ENCODE assay signal across 15 mouse cellular contexts in genomic region chr1:72780720-72781119, GRCm38 (mm10). TPM values are rescaled to one million over a fixed set of nuclear protein-coding genes. Genes with fewer than 3 reads are reported as not detected.
DNase-seq lines count a peak whose midpoint lies in the region; ATAC-seq and TF ChIP-seq lines count a peak whose summit lies in the region.
"Had no signal": no experiment of that assay in that cellular context is flagged by ENCODE, and none has a peak within 500 bp of the region (broad histone marks: within the 10 kb centered on the region; RNA-seq: fewer than 3 reads in every experiment).

No protein-coding gene starts in this region.

- H3K4me1 ChIP-seq in midbrain, embryonic 12.5 days, result peaks cover 15% of the 10 kb centered on the region
- no peaks in the 10 kb centered on the region for H3K4me1 ChIP-seq in midbrain, embryonic 15.5 days
- peaks cover 13% of the 10 kb centered on the region for H3K4me1 ChIP-seq in lung, embryonic 15.5 days
- no peaks in the 10 kb centered on the region for H3K4me1 ChIP-seq in stomach, postnatal 0 days (replicated peaks; ENCODE audit: control insufficient read depth, insufficient read depth)
- H3K4me1 ChIP-seq: neural tube, embryonic 15.5 days had no signal

- DNase-seq in fibroblast of lung, adult 2 months (ENCODE audit: low read depth), result peak; percentile 43
- no peak for DNase-seq in stomach, postnatal 0 days (ENCODE audit: low spot score)
- no peak for DNase-seq in ovary, postnatal 10 days (ENCODE audit: low spot score)
- no peak for DNase-seq in natural killer cell, adult 2 months (ENCODE audit: low spot score in 2 of 2)
- DNase-seq: adrenal gland, adult 2 months; cerebellum, adult 2 months; gastrocnemius, postnatal 36 days; heart, postnatal 36 days had no signal

- no peak overlapping the region for H3K4me2 ChIP-seq in midbrain, embryonic 12.5 days (replicated peaks)
- no peak overlapping the region for H3K4me2 ChIP-seq in midbrain, embryonic 15.5 days
- H3K4me2 ChIP-seq in lung, embryonic 15.5 days, result no peak overlapping the region
- H3K4me2 ChIP-seq in stomach, postnatal 0 days (replicated peaks; ENCODE audit: low read depth), result no peak overlapping the region
- H3K4me2 ChIP-seq: neural tube, embryonic 15.5 days had no signal

- H3K27me3 ChIP-seq in midbrain, embryonic 12.5 days, result peaks cover 7% of the 10 kb centered on the region; the same call in 1 of the 2 replicates
- H3K27me3 ChIP-seq in midbrain, embryonic 15.5 days (replicated peaks), result no peaks in the 10 kb centered on the region
- H3K27me3 ChIP-seq in lung, embryonic 15.5 days, result no peaks in the 10 kb centered on the region
- no peaks in the 10 kb centered on the region for H3K27me3 ChIP-seq in stomach, postnatal 0 days (ENCODE audit: control insufficient read depth, insufficient read depth, low read length)
- H3K27me3 ChIP-seq: neural tube, embryonic 15.5 days had no signal

- H3K9ac ChIP-seq in midbrain, embryonic 12.5 days (replicated peaks), result no peak overlapping the region
- H3K9ac ChIP-seq in midbrain, embryonic 15.5 days, result no peak overlapping the region
- H3K9ac ChIP-seq in lung, embryonic 15.5 days, result no peak overlapping the region
- no peak overlapping the region for H3K9ac ChIP-seq in stomach, postnatal 0 days (ENCODE audit: low read length)
- H3K9ac ChIP-seq: neural tube, embryonic 15.5 days had no signal

- no peak overlapping the region for H3K27ac ChIP-seq in midbrain, embryonic 12.5 days (replicated peaks)
- H3K27ac ChIP-seq in midbrain, embryonic 15.5 days, result no peak overlapping the region
- H3K27ac ChIP-seq in lung, embryonic 15.5 days, result no peak overlapping the region; the same call in 1 of the 2 replicates
- no peak overlapping the region for H3K27ac ChIP-seq in stomach, postnatal 0 days (replicated peaks)
- H3K27ac ChIP-seq: macrophage; neural tube, embryonic 15.5 days had no signal

- no peaks in the 10 kb centered on the region for H3K9me3 ChIP-seq in midbrain, embryonic 12.5 days
- no peaks in the 10 kb centered on the region for H3K9me3 ChIP-seq in midbrain, embryonic 15.5 days
- no peaks in the 10 kb centered on the region for H3K9me3 ChIP-seq in lung, embryonic 15.5 days
- H3K9me3 ChIP-seq in stomach, postnatal 0 days (ENCODE audit: control insufficient read depth, low read length), result no peaks in the 10 kb centered on the region
- H3K9me3 ChIP-seq: G1E; neural tube, embryonic 15.5 days had no signal

- H3K4me3 ChIP-seq in midbrain, embryonic 12.5 days, result no peak overlapping the region
- H3K4me3 ChIP-seq in midbrain, embryonic 15.5 days, result no peak overlapping the region
- H3K4me3 ChIP-seq in lung, embryonic 15.5 days, result no peak overlapping the region
- H3K4me3 ChIP-seq in stomach, postnatal 0 days (ENCODE audit: low read depth, low read length), result no peak overlapping the region
- H3K4me3 ChIP-seq: neural tube, embryonic 15.5 days had no signal

- H3K36me3 ChIP-seq in midbrain, embryonic 12.5 days, result no peaks in the 10 kb centered on the region
- no peaks in the 10 kb centered on the region for H3K36me3 ChIP-seq in midbrain, embryonic 15.5 days (replicated peaks)
- no peaks in the 10 kb centered on the region for H3K36me3 ChIP-seq in lung, embryonic 15.5 days
- H3K36me3 ChIP-seq in stomach, postnatal 0 days (ENCODE audit: control insufficient read depth, insufficient read depth, low read length), result no peaks in the 10 kb centered on the region
- H3K36me3 ChIP-seq: G1E; neural tube, embryonic 15.5 days had no signal

- 16% methylated on average over 7 of the region's 7 CpGs for WGBS in midbrain, embryonic 12.5 days
- WGBS in midbrain, embryonic 15.5 days, result 21% methylated on average over 7 of the region's 7 CpGs
- WGBS in lung, embryonic 15.5 days, result 23% methylated on average over 7 of the region's 7 CpGs
- WGBS in stomach, postnatal 0 days, result 31% methylated on average over 7 of the region's 7 CpGs

- peak; percentile 45 for TF ChIP-seq EP300 in stomach, postnatal 0 days (optimal IDR thresholded peaks at IDR 0.05)

- ATAC-seq in midbrain, embryonic 12.5 days (ENCODE audit: low FRiP score, low read depth), result peak; percentile 23; the same call in 1 of the 2 replicates
- no peak for ATAC-seq in midbrain, embryonic 15.5 days (replicated peaks)
- ATAC-seq in lung, embryonic 15.5 days (ENCODE audit: borderline replicate concordance, extremely low read depth, low FRiP score, low TSS enrichment), result 0 out of 2 replicates have a peak, but pooled peaks have one; percentile 19
- ATAC-seq in stomach, postnatal 0 days (ENCODE audit: low FRiP score, low TSS enrichment), result peak; percentile 40; the same call in 1 of the 2 replicates
- ATAC-seq in activated CD4-positive, CD25-positive, alpha-beta regulatory T cell, adult 4 months, result no peak

- no peak for TF ChIP-seq CTCF in stomach, postnatal 0 days (IDR thresholded peaks at IDR 0.05; ENCODE audit: low read depth)

RNA-seq across cellular contexts. Expression of gene Igfbp2, which starts 43.6 kb away (rescaled TPM):
- 548 and 637 TPM in 2 replicates for polyA plus RNA-seq in midbrain, embryonic 12.5 days (2016; fragmentation: Nextera tagmentation; extraction: Ambion mirVana)
- 329 and 430 TPM in 2 replicates for polyA plus RNA-seq in midbrain, embryonic 15.5 days (2015; fragmentation: Nextera tagmentation; extraction: Ambion mirVana)
- polyA plus RNA-seq in lung, embryonic 15.5 days (2015; fragmentation: Nextera tagmentation; extraction: Ambion mirVana), result 344 and 357 TPM in 2 replicates
- polyA plus RNA-seq in stomach, postnatal 0 days (2015; fragmentation: Nextera tagmentation; extraction: Ambion mirVana), result 304 and 499 TPM in 2 replicates
- polyA plus RNA-seq in activated CD4-positive, CD25-positive, alpha-beta regulatory T cell, adult 4 months (2017; shearing (Covaris generic)), result not detected
- polyA plus RNA-seq: G1E, macrophage had no signal

Comparison
In these comparisons a context has a peak if more than half of its experiments do, and no peak if none do; other contexts are left out.
1. ATAC-seq: peak in midbrain, embryonic 12.5 days (single experiment), lung, embryonic 15.5 days (single experiment) and stomach, postnatal 0 days (single experiment); none in midbrain, embryonic 15.5 days (single experiment) and activated CD4-positive, CD25-positive, alpha-beta regulatory T cell, adult 4 months (single experiment).
2. RNA of gene Igfbp2, which starts 43.6 kb away (polyA plus RNA-seq): 548 to 637 TPM in midbrain, embryonic 12.5 days, 304 to 499 TPM in stomach, postnatal 0 days, 344 to 357 TPM in lung, embryonic 15.5 days and 329 to 430 TPM in midbrain, embryonic 15.5 days; not detected in activated CD4-positive, CD25-positive, alpha-beta regulatory T cell, adult 4 months; every median in the first group is over 100 times any median in the second.